Mouse (Mus musculus): ENCODE measurements at regions not wholly inside any gene's neighbourhood (a gene's known extent, or its start where the extent isn't known, plus 50 kb on each side); places are given as distances from the start of the nearest gene placed in this dataset.
"Not testable (repeated sequence)": the region's sequence is repeated elsewhere in the genome, so short reads cannot be mapped to it uniquely, and the experiment has no call there.

DNA sequence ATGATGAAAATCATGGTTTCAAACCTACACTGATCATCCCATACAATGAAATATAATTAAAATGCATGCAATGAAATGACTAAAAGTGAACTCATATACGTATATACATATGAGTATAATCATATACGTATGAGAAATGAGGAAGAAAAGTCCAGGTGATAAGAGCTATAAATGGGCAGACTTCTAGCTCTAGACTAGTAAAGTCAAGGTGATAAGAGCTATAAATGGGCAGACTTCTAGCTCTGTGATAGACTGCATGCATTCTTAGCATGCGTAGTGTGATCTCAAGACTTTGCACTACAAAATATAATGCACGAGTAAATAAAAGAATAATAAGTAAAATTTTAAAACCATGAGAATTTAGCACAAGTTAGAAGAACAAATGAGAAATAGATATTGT is 606.2 kb upstream of the Gpc5 start:
- no peaks in the 10 kb centered on the region for H3K27me3 ChIP-seq (replicated peaks; ENCODE audit: control insufficient read depth, insufficient read depth, low read length)
- H3K4me3 ChIP-seq (ENCODE audit: low read depth, low read length), result no peak overlapping the region
- no peak overlapping the region for H3K9ac ChIP-seq (ENCODE audit: low read depth, low read length)
- no peaks in the 10 kb centered on the region for H3K4me1 ChIP-seq (replicated peaks; ENCODE audit: control insufficient read depth, insufficient read depth, low read length)
- H3K4me2 ChIP-seq (replicated peaks; ENCODE audit: low read depth), result no peak overlapping the region
- ATAC-seq, result no peak
- TF ChIP-seq CTCF (IDR thresholded peaks at IDR 0.05; ENCODE audit: low read depth), result no peak
- H3K27ac ChIP-seq (ENCODE audit: low read depth, low read length), result no peak overlapping the region
- no peaks in the 10 kb centered on the region for H3K36me3 ChIP-seq (ENCODE audit: control insufficient read depth, insufficient read depth)
- 54% methylated on average over 4 of the region's 4 CpGs for WGBS
- no peaks in the 10 kb centered on the region for H3K9me3 ChIP-seq (ENCODE audit: control insufficient read depth)

DNA sequence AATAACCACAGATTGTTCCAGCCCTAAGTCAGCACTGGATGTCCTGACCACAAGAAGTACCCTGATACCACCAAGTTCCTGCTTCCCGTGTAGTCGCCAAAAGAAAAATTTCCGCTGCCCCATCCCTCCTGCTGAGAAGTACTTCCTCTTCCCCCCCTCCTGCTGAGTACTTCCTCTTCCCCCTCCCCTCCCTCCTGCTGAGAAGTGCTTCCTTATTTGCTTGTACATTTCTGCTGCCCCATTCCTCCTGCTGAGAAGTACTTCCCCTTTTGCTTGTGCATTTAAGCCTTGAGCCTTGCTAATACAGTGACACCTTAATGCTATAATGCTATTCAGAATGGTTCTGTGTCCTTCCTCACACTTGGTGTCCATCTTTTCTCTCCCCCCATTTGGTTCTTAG is 598.6 kb upstream of the Gpc5 start:
- ATAC-seq; H3K27ac ChIP-seq (ENCODE audit: low read depth, low read length); H3K36me3 ChIP-seq (ENCODE audit: control insufficient read depth, insufficient read depth); H3K27me3 ChIP-seq (replicated peaks; ENCODE audit: control insufficient read depth, insufficient read depth, low read length); H3K4me2 ChIP-seq (replicated peaks; ENCODE audit: low read depth); H3K9ac ChIP-seq (ENCODE audit: low read depth, low read length); H3K4me1 ChIP-seq (replicated peaks; ENCODE audit: control insufficient read depth, insufficient read depth, low read length); H3K9me3 ChIP-seq (ENCODE audit: control insufficient read depth); H3K4me3 ChIP-seq (ENCODE audit: low read depth, low read length): not testable (repeated sequence)
- 95% methylated on average over 3 of the region's 3 CpGs for WGBS

DNA sequence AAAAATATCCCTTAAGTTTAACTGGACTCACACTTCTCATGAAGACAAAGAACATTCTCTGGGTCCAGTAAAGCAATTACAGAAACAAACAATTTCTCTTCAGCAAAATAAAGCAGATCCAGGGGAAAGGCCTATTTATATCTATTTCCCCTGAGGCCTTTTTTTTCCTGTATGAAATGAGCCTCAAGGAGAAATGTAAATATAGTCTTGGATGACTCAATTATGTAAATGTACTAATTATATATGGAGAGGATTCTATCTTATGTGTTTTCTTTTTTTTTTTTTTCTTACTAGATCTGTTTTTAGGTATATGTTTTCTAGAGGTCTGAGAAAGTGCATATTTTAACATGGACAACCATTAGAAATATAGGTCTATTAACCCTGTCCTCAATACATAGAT is 587.0 kb upstream of the Gpc5 start:
- Histone ChIP-seq H3K27me3 (replicated peaks; ENCODE audit: control insufficient read depth, insufficient read depth, low read length) (no peaks in the 10 kb centered on the region), H3K4me1 (replicated peaks; ENCODE audit: control insufficient read depth, insufficient read depth, low read length) (no peaks in the 10 kb centered on the region), H3K4me2 (replicated peaks; ENCODE audit: low read depth) (no peak overlapping the region), H3K9ac (ENCODE audit: low read depth, low read length) (no peak overlapping the region), H3K9me3 (ENCODE audit: control insufficient read depth) (no peaks in the 10 kb centered on the region), H3K36me3 (ENCODE audit: control insufficient read depth, insufficient read depth) (no peaks in the 10 kb centered on the region), H3K27ac (ENCODE audit: low read depth, low read length) (no peak overlapping the region), H3K4me3 (ENCODE audit: low read depth, low read length) (no peak overlapping the region)
- no peak for TF ChIP-seq CTCF (IDR thresholded peaks at IDR 0.05; ENCODE audit: low read depth)
- ATAC-seq, result no peak

DNA sequence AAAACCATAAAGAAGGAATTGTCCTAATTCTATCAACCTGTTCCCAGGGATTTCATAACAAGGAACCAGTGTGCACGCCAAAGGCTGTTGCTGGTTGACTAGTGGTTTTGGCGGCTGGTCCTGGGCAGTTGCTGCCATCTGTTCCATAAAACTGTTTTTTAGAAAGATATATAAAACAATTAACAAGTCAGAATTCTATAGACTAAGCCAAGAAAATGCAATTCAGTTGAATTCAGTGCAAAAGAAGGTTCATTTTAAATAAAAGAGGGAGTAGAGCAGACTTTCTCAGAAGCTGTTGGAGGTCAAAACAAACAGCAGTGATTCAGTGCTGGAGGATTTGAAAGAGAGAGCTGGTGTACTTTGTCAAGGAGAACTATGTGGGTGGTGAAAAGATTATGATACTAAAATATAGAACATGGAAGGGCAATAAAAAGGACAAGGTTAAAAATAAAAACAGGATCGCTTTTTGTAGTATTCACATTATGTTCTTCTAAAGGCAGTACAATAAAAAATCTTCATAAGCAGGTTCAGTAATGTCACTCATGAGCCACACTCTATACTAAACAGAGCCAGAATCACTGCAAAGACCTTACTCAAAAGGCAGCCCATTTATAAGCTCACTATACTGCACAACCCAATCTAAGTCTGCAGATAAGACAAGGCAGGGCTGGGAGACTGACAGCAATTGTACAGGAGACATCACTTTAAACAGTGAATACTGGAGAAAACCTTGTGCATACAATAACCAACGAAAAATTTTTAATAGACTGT is 543.9 kb upstream of the Gpc5 start:
- Histone ChIP-seq H3K27me3 (replicated peaks; ENCODE audit: control insufficient read depth, insufficient read depth, low read length) (no peaks in the 10 kb centered on the region), H3K4me1 (replicated peaks; ENCODE audit: control insufficient read depth, insufficient read depth, low read length) (no peaks in the 10 kb centered on the region), H3K9ac (ENCODE audit: low read depth, low read length) (no peak overlapping the region), H3K36me3 (ENCODE audit: control insufficient read depth, insufficient read depth) (no peaks in the 10 kb centered on the region), H3K9me3 (ENCODE audit: control insufficient read depth) (no peaks in the 10 kb centered on the region), H3K4me3 (ENCODE audit: low read depth, low read length) (no peak overlapping the region), H3K4me2 (replicated peaks; ENCODE audit: low read depth) (no peak overlapping the region), H3K27ac (ENCODE audit: low read depth, low read length) (no peak overlapping the region)
- TF ChIP-seq CTCF (IDR thresholded peaks at IDR 0.05; ENCODE audit: low read depth), result no peak
- 75% methylated on average over 4 of the region's 4 CpGs for WGBS
- ATAC-seq, result no peak

DNA sequence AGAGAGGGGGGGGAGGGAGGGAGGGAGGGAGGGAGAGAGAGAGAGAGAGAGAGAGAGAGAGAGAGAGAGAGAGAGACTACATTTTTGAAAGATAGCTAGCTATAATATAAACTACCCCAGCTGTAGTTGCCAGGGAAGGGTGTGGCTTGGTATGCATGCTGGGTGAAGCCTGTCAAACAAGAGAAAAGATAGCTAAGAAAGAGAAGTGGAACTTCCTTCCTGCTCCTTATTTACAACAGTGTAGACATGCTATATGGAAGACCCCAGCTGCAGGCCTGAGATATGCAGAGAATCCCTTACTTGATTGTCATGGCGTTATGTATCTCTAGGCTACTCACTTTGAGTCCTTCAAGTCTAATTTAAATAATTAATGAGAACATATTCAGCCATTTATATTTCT is 542.9 kb upstream of the Gpc5 start:
- Histone ChIP-seq H3K4me3 (ENCODE audit: low read depth, low read length) (no peak overlapping the region), H3K27ac (ENCODE audit: low read depth, low read length) (no peak overlapping the region), H3K9ac (ENCODE audit: low read depth, low read length) (no peak overlapping the region), H3K4me2 (replicated peaks; ENCODE audit: low read depth) (no peak overlapping the region), H3K36me3 (ENCODE audit: control insufficient read depth, insufficient read depth) (no peaks in the 10 kb centered on the region), H3K4me1 (replicated peaks; ENCODE audit: control insufficient read depth, insufficient read depth, low read length) (no peaks in the 10 kb centered on the region), H3K27me3 (replicated peaks; ENCODE audit: control insufficient read depth, insufficient read depth, low read length) (no peaks in the 10 kb centered on the region), H3K9me3 (ENCODE audit: control insufficient read depth) (no peaks in the 10 kb centered on the region)
- ATAC-seq, result no peak
- TF ChIP-seq CTCF (IDR thresholded peaks at IDR 0.05; ENCODE audit: low read depth), result no peak
- 89% methylated on average over 1 of the region's 1 CpGs for WGBS

DNA sequence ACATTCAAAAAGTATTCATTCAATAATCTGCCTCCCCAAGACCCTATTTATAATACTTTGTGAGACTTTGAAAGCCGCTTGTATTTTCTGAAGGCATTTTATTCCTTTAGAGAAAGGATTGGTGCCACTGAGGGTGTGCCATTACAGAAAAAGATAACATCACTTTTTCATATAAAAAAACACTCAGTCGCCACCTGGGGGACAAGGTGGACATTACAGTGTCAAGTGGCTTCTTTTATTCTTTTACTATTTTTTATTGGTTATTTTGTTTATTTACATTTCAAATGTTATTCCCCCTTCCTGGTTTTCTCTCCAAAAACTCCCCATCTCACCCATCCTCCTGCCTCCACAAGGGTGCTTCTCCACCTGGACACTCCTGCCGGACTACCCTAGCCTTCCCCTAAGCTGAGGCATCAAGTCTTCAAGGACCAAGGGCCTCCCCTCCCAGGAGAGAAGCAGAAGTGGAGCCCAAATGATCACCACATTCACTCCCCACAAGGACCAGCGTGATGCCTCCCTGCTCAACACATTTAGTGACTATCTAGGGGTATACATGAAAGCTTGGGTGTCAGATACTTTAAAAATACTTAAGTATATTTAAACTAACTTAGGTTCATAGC is 525.5 kb upstream of the Gpc5 start:
- H3K27ac ChIP-seq (ENCODE audit: low read depth, low read length), result no peak overlapping the region
- WGBS, result 57% methylated on average over 4 of the region's 4 CpGs
- peak; percentile 54 for TF ChIP-seq CTCF (IDR thresholded peaks at IDR 0.05; ENCODE audit: low read depth)
- no peaks in the 10 kb centered on the region for H3K27me3 ChIP-seq (replicated peaks; ENCODE audit: control insufficient read depth, insufficient read depth, low read length)
- no peaks in the 10 kb centered on the region for H3K9me3 ChIP-seq (ENCODE audit: control insufficient read depth)
- no peak overlapping the region for H3K9ac ChIP-seq (ENCODE audit: low read depth, low read length)
- H3K36me3 ChIP-seq (ENCODE audit: control insufficient read depth, insufficient read depth), result no peaks in the 10 kb centered on the region
- H3K4me1 ChIP-seq (replicated peaks; ENCODE audit: control insufficient read depth, insufficient read depth, low read length), result no peaks in the 10 kb centered on the region
- no peak for ATAC-seq
- H3K4me3 ChIP-seq (ENCODE audit: low read depth, low read length), result no peak overlapping the region
- no peak overlapping the region for H3K4me2 ChIP-seq (replicated peaks; ENCODE audit: low read depth)
